Mouse (Mus musculus): ENCODE data around the gene Itgb4. TPM values are rescaled to one million over a fixed set of nuclear protein-coding genes. Genes with fewer than 3 reads are reported as not detected.

Itgb4 gene
- polyA plus RNA-seq, 1 experiment from 2014 or later, result 3.4 TPM

DNA sequence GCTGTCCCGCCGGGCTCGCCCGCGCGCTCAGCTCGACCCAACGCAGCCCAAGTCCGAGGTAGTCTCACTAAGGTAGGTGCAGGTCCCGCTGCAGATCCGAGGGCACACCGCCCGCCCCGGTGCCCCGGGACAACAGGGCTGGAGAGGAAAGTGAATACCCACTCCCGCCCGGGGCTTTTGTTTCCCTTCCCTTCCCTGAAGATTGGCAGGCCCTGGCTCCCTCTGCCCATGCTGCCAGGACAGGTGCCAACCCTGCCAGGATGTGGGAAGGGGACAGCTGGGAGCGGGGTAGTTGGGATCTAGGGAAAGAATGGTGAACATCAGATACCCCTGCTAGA lies 543 bp downstream of the Itgb4 start:
- H3K4me3 ChIP-seq, result peak overlapping the region; percentile 45
- no peak for ATAC-seq (ENCODE audit: borderline replicate concordance, extremely low read depth, low FRiP score, low TSS enrichment)
- 2% methylated on average over 18 of the region's 18 CpGs for WGBS
- H3K27ac ChIP-seq, result 0 out of 2 replicates have a peak overlapping the region, but pooled peaks have one; percentile 39
- H3K9ac ChIP-seq, result peak overlapping the region; percentile 29
- H3K9me3 ChIP-seq, result no peaks in the 10 kb centered on the region
- peaks cover 12% of the 10 kb centered on the region for H3K4me1 ChIP-seq
- peak overlapping the region; percentile 79 for H3K4me2 ChIP-seq
- H3K36me3 ChIP-seq, result no peaks in the 10 kb centered on the region
- peaks cover 80% of the 10 kb centered on the region for H3K27me3 ChIP-seq

DNA sequence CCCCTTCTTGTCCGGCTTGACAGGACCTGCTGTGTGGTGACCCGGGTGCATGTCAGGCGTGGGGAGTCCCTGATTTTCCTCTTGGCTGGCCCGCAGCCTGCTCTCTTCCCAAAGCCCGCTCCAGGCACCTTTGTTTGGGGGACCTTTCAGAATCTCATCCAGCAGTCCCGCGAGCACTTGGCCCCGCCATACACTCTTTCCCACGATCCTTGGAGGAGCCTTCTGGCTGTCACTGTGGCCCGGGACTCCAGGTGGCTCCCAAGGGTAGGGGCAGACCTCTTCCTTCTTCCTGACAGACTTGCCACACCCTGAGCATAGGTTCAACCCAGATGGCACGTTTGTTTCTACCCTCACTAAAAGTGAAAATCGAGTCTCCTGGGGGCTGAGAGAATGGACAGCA lies 1.0 kb downstream of the Itgb4 start:
- peak overlapping the region; percentile 45 for H3K4me3 ChIP-seq
- no peaks in the 10 kb centered on the region for H3K36me3 ChIP-seq
- H3K4me1 ChIP-seq, result peaks cover 7% of the 10 kb centered on the region
- H3K27ac ChIP-seq, result no peak overlapping the region
- 0 out of 2 replicates have a peak overlapping the region, but pooled peaks have one; percentile 29 for H3K9ac ChIP-seq
- 23% methylated on average over 12 of the region's 12 CpGs for WGBS
- peaks cover 79% of the 10 kb centered on the region for H3K27me3 ChIP-seq
- H3K4me2 ChIP-seq, result peak overlapping the region; percentile 79
- ATAC-seq (ENCODE audit: borderline replicate concordance, extremely low read depth, low FRiP score, low TSS enrichment), result no peak
- no peaks in the 10 kb centered on the region for H3K9me3 ChIP-seq

DNA sequence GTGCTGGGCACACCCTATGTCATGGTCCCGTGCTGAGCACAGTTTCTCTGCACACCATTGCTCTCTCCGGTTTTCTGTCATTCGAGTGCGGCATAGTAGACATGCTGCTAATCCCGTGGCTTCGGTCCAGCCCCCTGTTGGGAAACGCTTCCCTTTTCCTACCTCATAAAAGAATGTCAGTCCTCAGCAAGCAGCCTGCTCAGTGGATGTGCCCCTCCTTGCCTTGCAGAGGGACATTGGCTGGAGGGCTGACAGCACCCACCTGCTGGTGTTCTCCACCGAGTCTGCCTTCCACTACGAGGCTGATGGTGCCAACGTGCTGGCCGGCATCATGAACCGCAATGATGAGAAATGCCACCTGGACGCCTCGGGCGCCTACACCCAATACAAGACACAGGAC lies 8.0 kb downstream of the Itgb4 start:
- ATAC-seq (ENCODE audit: borderline replicate concordance, extremely low read depth, low FRiP score, low TSS enrichment), result no peak
- no peak overlapping the region for H3K4me2 ChIP-seq
- 88% methylated on average over 15 of the region's 15 CpGs for WGBS

DNA sequence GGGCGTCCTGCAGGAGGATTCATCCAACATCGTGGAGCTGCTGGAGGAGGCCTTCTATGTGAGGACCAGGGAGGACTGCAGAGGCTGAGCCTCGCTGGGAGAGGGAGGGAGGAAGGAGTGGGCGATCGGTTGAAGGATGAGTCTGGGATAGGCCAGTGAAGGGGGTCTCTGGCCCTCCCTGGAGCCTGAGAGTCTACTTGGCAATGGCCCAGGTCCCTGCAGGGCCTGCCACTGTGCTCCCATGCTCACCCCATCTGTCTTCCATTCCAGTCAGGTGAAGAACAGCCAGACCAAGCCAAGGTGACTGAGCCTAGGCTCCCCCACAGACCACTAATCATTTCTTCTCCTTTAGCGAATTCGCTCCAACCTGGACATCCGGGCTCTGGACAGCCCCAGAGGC lies 8.8 kb downstream of the Itgb4 start:
- no peaks in the 10 kb centered on the region for H3K36me3 ChIP-seq
- no peak overlapping the region for H3K27ac ChIP-seq
- no peaks in the 10 kb centered on the region for H3K9me3 ChIP-seq
- H3K4me1 ChIP-seq, result no peaks in the 10 kb centered on the region
- H3K9ac ChIP-seq, result no peak overlapping the region
- WGBS, result 62% methylated on average over 8 of the region's 8 CpGs
- ATAC-seq (ENCODE audit: borderline replicate concordance, extremely low read depth, low FRiP score, low TSS enrichment), result 0 out of 2 replicates have a peak, but pooled peaks have one; percentile 15
- H3K27me3 ChIP-seq, result peaks cover 16% of the 10 kb centered on the region
- no peak overlapping the region for H3K4me2 ChIP-seq
- H3K4me3 ChIP-seq, result no peak overlapping the region

More for the DNA sequence above, 8.0 kb downstream of the Itgb4 start:
- Histone ChIP-seq H3K9me3 (no peaks in the 10 kb centered on the region), H3K4me1 (no peaks in the 10 kb centered on the region), H3K27me3 (peaks cover 24% of the 10 kb centered on the region), H3K4me3 (no peak overlapping the region), H3K9ac (no peak overlapping the region), H3K36me3 (no peaks in the 10 kb centered on the region), H3K27ac (no peak overlapping the region)

DNA sequence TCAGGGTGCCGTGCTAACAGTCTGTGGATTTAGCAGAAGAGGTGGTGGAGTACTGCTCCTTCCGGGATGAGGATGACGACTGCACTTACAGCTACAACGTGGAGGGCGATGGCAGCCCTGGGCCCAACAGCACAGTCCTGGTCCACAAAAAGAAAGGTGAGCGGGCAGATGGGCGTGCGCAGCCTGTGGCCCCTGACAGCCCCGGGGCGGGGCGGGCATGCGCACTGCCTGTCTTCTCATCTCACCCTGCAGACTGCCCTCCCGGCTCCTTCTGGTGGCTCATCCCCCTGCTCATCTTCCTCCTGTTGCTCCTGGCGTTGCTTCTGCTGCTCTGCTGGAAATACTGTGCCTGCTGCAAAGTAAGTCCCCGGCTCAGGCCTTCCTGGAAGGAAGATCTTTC lies 15.2 kb downstream of the Itgb4 start:
- H3K4me2 ChIP-seq, result peak overlapping the region; percentile 16; the same call in 1 of the 2 replicates
- H3K4me1 ChIP-seq, result no peaks in the 10 kb centered on the region
- ATAC-seq (ENCODE audit: borderline replicate concordance, extremely low read depth, low FRiP score, low TSS enrichment), result no peak
- peaks cover 16% of the 10 kb centered on the region; the same call in 1 of the 2 replicates for H3K27me3 ChIP-seq
- no peak overlapping the region for H3K27ac ChIP-seq
- no peaks in the 10 kb centered on the region for H3K9me3 ChIP-seq
- no peak overlapping the region for H3K4me3 ChIP-seq
- no peaks in the 10 kb centered on the region for H3K36me3 ChIP-seq
- H3K9ac ChIP-seq, result no peak overlapping the region
- 29% methylated on average over 15 of the region's 15 CpGs for WGBS

DNA sequence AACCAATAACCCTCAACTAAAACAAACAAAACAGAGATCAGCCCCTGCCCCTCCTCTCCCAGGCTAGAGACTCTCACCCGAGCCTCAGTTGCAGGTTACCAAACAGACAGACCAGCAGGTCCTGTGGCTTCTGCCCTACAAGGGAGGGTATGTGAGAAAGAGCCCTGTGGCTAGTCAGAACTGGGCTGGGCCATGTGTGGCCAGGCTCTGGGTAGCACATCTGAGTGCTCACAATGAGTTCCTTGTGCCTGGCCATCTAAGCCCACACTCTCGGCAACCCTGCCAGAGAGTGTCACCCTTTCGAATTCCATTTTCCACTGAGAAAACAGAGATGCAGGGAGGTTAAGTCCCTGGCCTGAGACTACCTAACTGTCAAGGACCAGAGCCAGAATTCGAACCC lies 17.6 kb downstream of the Itgb4 start:
- H3K4me1 ChIP-seq, result no peaks in the 10 kb centered on the region
- H3K27me3 ChIP-seq, result peaks cover 13% of the 10 kb centered on the region; the same call in 1 of the 2 replicates
- ATAC-seq (ENCODE audit: borderline replicate concordance, extremely low read depth, low FRiP score, low TSS enrichment), result no peak
- H3K4me2 ChIP-seq, result no peak overlapping the region
- no peaks in the 10 kb centered on the region for H3K9me3 ChIP-seq
- no peak overlapping the region for H3K27ac ChIP-seq
- no peak overlapping the region for H3K4me3 ChIP-seq
- WGBS, result 55% methylated on average over 4 of the region's 4 CpGs
- no peak overlapping the region for H3K9ac ChIP-seq
- H3K36me3 ChIP-seq, result no peaks in the 10 kb centered on the region

DNA sequence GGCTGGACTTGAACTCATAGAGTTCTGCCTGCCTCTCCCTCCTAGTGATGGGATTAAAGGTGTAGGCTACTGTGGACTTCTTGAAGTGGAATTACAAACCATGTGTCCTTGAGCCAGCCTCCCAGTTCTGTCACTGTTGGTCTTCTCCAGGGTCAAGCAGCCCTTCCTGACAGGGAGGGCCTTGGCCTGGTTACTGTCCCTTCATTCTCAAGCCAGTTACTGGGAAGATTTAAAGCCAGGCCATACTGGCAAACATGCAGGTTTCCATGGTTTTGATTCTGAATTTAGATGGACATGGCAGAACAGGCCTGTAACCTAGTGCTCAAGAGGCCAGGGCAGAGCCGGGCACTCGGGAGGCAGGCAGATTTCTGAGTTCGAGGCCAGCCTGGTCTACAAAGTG lies 20.7 kb downstream of the Itgb4 start:
- H3K4me3 ChIP-seq, result no peak overlapping the region
- no peaks in the 10 kb centered on the region for H3K9me3 ChIP-seq
- ATAC-seq (ENCODE audit: borderline replicate concordance, extremely low read depth, low FRiP score, low TSS enrichment), result no peak
- H3K27ac ChIP-seq, result no peak overlapping the region
- no peak overlapping the region for H3K4me2 ChIP-seq
- no peaks in the 10 kb centered on the region; the same call in 1 of the 2 replicates for H3K4me1 ChIP-seq
- peaks cover 7% of the 10 kb centered on the region for H3K27me3 ChIP-seq
- 82% methylated on average over 3 of the region's 3 CpGs for WGBS
- H3K9ac ChIP-seq, result no peak overlapping the region
- H3K36me3 ChIP-seq, result no peaks in the 10 kb centered on the region

DNA sequence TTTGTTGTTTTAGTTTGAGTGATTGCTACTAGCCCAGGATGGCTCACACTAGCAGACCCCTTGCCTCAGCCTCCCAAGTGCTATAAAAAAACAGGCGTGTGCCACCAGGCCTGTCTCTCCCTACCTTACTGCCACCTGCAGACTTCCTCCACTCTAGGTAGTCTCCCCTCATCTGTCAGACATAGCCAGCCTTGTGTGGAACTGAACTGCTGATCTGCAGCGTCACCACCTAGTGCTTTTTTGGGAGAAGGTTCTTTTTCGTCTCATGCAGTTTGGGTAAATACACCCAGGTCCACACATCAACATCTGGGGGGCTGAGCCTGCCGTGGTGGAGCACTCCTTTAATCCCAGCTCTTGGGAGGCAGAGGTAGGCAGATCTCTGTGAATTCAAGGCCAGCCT lies 22.5 kb downstream of the Itgb4 start:
- no peaks in the 10 kb centered on the region for H3K36me3 ChIP-seq
- no peaks in the 10 kb centered on the region; the same call in 1 of the 2 replicates for H3K4me1 ChIP-seq
- H3K9ac ChIP-seq, result no peak overlapping the region
- no peak overlapping the region for H3K4me2 ChIP-seq
- no peaks in the 10 kb centered on the region for H3K9me3 ChIP-seq
- peaks cover 13% of the 10 kb centered on the region for H3K27me3 ChIP-seq
- no peak overlapping the region for H3K27ac ChIP-seq
- H3K4me3 ChIP-seq, result no peak overlapping the region
- 69% methylated on average over 4 of the region's 4 CpGs for WGBS
- no peak for ATAC-seq (ENCODE audit: borderline replicate concordance, extremely low read depth, low FRiP score, low TSS enrichment)

DNA sequence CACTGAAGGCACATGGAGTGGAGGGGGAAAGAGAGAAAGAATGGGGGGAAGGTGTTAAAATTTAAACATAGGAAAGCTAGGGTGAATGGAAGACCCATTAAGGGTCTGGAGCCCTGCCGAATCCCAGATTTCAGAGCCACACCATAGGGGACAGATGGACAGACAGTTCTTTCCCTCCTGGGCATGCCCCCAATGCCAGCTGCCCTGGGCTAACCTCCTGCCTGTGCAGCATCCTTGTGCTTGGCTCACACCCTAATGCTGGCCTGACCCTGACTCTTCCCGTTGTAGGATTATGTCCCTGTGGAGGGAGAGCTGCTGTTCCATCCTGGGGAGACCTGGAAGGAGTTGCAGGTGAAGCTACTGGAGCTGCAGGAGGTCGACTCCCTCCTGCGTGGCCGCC lies 23.2 kb downstream of the Itgb4 start:
- 66% methylated on average over 5 of the region's 5 CpGs for WGBS
- Histone ChIP-seq H3K36me3 (no peaks in the 10 kb centered on the region), H3K4me3 (no peak overlapping the region), H3K9me3 (no peaks in the 10 kb centered on the region), H3K9ac (no peak overlapping the region), H3K27me3 (peaks cover 13% of the 10 kb centered on the region), H3K4me2 (no peak overlapping the region), H3K4me1 (no peaks in the 10 kb centered on the region; the same call in 1 of the 2 replicates), H3K27ac (no peak overlapping the region)
- no peak for ATAC-seq (ENCODE audit: borderline replicate concordance, extremely low read depth, low FRiP score, low TSS enrichment)

DNA sequence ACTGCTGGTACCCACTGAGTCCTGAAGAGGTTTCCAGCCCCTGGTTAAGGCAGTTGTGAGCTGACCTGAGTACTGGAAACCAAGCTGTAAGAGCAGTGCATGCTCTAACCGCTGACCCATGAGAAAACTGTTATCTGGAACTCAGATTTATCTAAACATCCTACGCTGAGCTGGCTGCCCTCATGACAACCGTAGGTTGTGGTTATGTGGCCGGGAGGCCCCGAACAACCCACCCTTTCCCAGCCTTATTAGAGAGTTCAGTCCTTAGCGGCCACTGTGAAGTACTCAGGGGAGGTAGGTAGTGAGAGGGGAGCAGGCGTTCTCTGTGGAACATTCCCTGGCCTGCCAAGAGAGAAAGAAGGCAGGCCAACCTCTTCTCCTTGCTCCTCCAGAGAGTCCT lies 24.5 kb downstream of the Itgb4 start:
- WGBS, result 43% methylated on average over 7 of the region's 7 CpGs

DNA sequence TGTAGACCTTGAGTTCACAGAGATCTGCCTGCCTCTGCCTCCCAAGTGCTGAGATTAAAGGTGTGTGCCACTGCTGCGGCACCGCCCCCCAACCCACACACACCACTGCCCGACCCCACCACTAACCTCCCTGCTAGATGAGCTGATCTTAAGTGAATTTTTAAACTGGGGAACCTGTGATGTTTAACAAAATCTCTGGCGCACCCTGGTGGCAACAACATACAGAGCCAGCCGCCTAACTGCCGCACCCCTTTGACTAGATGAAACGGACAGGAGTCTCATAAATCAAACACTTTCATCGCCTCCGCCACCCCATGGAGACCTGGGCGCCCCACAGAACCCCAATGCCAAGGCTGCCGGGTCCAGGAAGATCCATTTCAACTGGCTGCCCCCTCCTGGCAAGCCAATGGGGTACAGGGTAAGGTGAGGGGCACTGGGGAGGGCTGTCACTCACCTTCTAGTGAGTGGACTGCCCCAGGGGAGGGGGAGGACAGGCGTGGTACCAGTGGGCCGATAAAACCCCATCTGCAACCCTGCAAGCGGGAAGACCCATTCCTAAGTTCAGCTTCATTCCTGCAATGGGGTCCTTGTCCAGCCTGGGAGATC lies 25.1 kb downstream of the Itgb4 start:
- Histone ChIP-seq H3K27ac (no peak overlapping the region), H3K27me3 (peaks cover 13% of the 10 kb centered on the region), H3K9ac (no peak overlapping the region), H3K4me1 (peaks cover 4% of the 10 kb centered on the region), H3K4me2 (no peak overlapping the region), H3K4me3 (no peak overlapping the region), H3K36me3 (no peaks in the 10 kb centered on the region), H3K9me3 (no peaks in the 10 kb centered on the region)
- WGBS, result 11% methylated on average over 14 of the region's 14 CpGs
- ATAC-seq (ENCODE audit: borderline replicate concordance, extremely low read depth, low FRiP score, low TSS enrichment), result no peak

More for the DNA sequence above, 24.5 kb downstream of the Itgb4 start:
- Histone ChIP-seq H3K4me1 (no peaks in the 10 kb centered on the region; the same call in 1 of the 2 replicates), H3K36me3 (no peaks in the 10 kb centered on the region), H3K4me2 (no peak overlapping the region), H3K4me3 (no peak overlapping the region), H3K27ac (no peak overlapping the region), H3K27me3 (peaks cover 13% of the 10 kb centered on the region), H3K9ac (no peak overlapping the region), H3K9me3 (no peaks in the 10 kb centered on the region)
- ATAC-seq (ENCODE audit: borderline replicate concordance, extremely low read depth, low FRiP score, low TSS enrichment), result no peak

DNA sequence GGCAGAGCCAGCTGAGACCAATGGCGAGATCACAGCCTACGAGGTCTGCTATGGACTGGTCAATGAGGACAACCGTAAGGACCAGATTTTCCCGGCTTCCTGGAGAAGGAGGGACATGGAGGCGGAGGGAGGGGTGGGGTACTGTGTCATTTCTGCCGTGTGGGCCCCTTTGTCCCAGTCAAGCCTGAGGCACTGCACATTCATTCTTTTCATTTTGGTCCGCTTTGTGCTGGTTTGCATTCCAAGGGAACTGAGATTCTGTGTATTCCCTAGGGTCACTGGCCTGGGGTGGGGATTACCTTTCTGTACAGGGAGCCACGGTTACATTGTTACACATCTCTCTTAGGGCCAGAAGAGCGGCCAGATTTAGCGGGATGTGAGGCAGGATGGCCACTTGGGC lies 26.1 kb downstream of the Itgb4 start:
- Histone ChIP-seq H3K9me3 (no peaks in the 10 kb centered on the region), H3K27me3 (peaks cover 13% of the 10 kb centered on the region), H3K27ac (no peak overlapping the region), H3K4me2 (no peak overlapping the region), H3K4me3 (no peak overlapping the region), H3K9ac (no peak overlapping the region), H3K36me3 (no peaks in the 10 kb centered on the region), H3K4me1 (peaks cover 11% of the 10 kb centered on the region)
- 49% methylated on average over 10 of the region's 10 CpGs for WGBS
- ATAC-seq (ENCODE audit: borderline replicate concordance, extremely low read depth, low FRiP score, low TSS enrichment), result no peak
